Mouse (Mus musculus) embryonic fibroblast, embryonic 13.5 days (primary cell): ENCODE data around the gene Tnn.

Source experiments
- CTCF ChIP-seq: IDR thresholded peaks from 2 replicates; pipeline ENCODE4 v1.5.1; 2011; ENCODE audit warnings: mild to moderate bottlenecking, control low read depth, low read length, moderate library complexity, borderline replicate concordance; ENCODE audit not compliant: insufficient read depth
- POLR2A ChIP-seq: IDR thresholded peaks from 2 replicates; pipeline ENCODE4 v1.6.1; 2011; ENCODE audit warnings: low read depth, mild to moderate bottlenecking, control low read depth, low read length, moderate library complexity

- TF ChIP-seq CTCF (no peak), POLR2A (no peak)
Measured at GRCm38 (mm10) chr1:160086651-160087050, 66.7 kb downstream of the Tnn start.
